Mouse (Mus musculus) layer of hippocampus, adult 2 months (tissue): Measurements from ENCODE around the gene Tph2. TPM values are rescaled to one million over a fixed set of nuclear protein-coding genes. Genes with fewer than 3 reads are reported as not detected.

Experiments used
- DNase-seq, 2 experiments: peaks; one replicate each; pipeline ENCODE4 v3.0.0; 2022; ENCODE audit warnings: low spot score in 2 of 2
- H3K27ac ChIP-seq: fragments of 200-600 bp; 2 replicates; pipeline ENCODE4 v1.8.1; 2022
- H3K4me3 ChIP-seq: fragments of 200-600 bp; 2 replicates; pipeline ENCODE4 v1.8.1; 2022; ENCODE audit warnings: mild to moderate bottlenecking
- CTCF ChIP-seq: fragments of 200-600 bp; conservative IDR thresholded peaks from 2 replicates; pipeline ENCODE4 v1.8.1; 2022; ENCODE audit warnings: antibody characterized with exemption, mild to moderate bottlenecking, moderate library complexity
- total RNA-seq, 2 experiments: library from RNA; stranded (reverse); gene quantifications; 2 replicates each; pipeline ENCODE4 v1.2.3; 2021

The Tph2 gene
- total RNA-seq, 2 experiments from 2014 or later: 0.36 to 0.56 TPM

- peak; percentile 27 to 38 for DNase-seq
- H3K4me3 ChIP-seq: no peak overlapping the region
- no peak overlapping the region for H3K27ac ChIP-seq
- TF ChIP-seq CTCF: no peak
Measured at GRCm38 (mm10) chr10:115171351-115171818, 13.4 kb downstream of the Tph2 start.

DNA sequence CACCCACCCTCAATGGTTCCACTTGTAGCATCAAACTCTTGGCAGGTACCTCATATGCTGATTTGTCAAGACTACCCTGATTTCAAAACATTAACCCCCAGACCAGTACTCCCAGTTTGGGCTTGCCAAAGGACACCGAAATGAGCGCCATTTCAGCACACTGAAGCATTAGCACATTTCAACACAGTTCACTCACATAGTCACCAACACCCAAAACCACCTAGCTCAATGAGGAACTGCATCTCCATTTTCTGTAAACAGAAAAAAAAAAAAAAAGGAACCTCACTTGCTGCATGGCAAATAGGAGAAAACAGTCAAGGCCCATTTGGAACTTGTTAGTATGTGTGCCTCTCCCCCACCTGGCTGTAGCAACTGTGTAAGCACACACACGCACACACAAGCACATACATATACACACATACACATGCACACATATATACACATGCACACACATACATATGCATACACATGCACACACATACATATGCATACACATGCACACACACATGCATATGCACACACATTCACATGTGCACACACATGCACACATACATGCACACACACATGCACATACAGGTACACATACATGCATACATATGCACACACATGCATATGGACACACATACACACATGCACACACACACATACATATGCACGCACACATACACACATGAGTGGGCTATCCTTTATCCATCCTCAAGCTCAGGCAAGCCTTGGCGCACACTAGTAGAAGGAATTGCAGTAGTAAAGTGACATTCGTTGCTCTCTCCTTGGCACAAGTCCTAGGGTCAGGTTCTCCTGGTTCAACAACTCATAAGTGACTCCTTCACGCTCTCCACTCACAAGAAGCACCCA, 14.1 kb downstream of the Tph2 start:
- DNase-seq: no peak
- TF ChIP-seq CTCF: no peak
- H3K4me3 ChIP-seq: no peak overlapping the region
- H3K27ac ChIP-seq: no peak overlapping the region

GRCm38 (mm10) chr10:115169410-115169809, 15.4 kb downstream of the Tph2 start:
- no peak overlapping the region for H3K4me3 ChIP-seq
- H3K27ac ChIP-seq: no peak overlapping the region
- DNase-seq: no peak
- TF ChIP-seq CTCF: no peak

DNA sequence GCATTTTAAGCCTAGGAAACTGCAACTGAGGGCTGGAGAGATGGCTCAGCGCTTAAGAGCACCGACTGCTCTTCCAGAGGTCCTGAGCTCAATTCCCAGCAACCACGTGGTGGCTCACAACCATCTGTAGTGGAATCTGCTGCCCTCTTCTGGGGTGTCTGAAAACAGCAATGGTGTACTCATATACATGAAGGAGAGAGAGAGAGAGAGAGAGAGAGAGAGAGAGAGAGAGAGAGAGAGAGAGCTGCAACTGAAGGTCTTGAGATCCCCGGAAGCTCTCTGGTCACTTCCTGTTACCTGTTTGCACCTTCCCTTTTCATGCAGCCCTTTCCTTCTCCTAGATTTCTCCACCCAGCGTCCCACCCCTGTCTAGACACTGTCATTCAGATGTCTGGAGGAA, 24.5 kb downstream of the Tph2 start:
- H3K4me3 ChIP-seq: no peak overlapping the region
- no peak overlapping the region for H3K27ac ChIP-seq
- no peak for TF ChIP-seq CTCF
- no peak for DNase-seq

GRCm38 (mm10) chr10:115147308-115147707, 37.5 kb downstream of the Tph2 start:
- Histone ChIP-seq H3K27ac (no peak overlapping the region), H3K4me3 (no peak overlapping the region)
- peak in 1 of 2 experiments; percentile 13 for DNase-seq
- TF ChIP-seq CTCF: peak; percentile 76

- TF ChIP-seq CTCF: no peak
Measured at GRCm38 (mm10) chr10:115146257-115146898, 38.4 kb downstream of the Tph2 start.

DNA sequence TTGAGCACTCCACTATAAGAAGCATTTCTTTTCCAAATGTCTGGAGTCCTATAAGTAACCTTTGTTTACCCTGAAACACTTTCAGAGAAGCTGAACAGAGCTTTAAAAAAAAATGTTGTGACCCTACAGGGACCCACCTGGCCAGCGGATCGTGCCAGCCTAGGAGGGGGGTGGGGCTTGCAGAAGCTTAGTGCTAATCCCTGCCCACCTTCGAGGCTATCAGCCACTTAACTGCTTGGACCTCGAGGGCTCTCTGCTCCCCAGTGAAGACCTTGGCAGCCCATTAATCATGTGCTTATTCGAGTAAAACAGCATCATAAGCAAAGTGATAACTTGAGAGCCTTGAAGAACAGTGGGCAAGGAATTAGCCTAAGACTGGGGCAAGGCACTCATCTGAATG, 40.3 kb downstream of the Tph2 start:
- DNase-seq: no peak
- H3K4me3 ChIP-seq: no peak overlapping the region
- no peak for TF ChIP-seq CTCF

More at GRCm38 (mm10) chr10:115146257-115146898, 38.4 kb downstream of the Tph2 start:
- no peak for DNase-seq
- H3K4me3 ChIP-seq: no peak overlapping the region
- no peak overlapping the region for H3K27ac ChIP-seq

GRCm38 (mm10) chr10:115143641-115144040, 41.2 kb downstream of the Tph2 start:
- H3K4me3 ChIP-seq: no peak overlapping the region
- DNase-seq: no peak
- no peak for TF ChIP-seq CTCF
- no peak overlapping the region for H3K27ac ChIP-seq

More for the DNA sequence above, 40.3 kb downstream of the Tph2 start:
- H3K27ac ChIP-seq: no peak overlapping the region

DNA sequence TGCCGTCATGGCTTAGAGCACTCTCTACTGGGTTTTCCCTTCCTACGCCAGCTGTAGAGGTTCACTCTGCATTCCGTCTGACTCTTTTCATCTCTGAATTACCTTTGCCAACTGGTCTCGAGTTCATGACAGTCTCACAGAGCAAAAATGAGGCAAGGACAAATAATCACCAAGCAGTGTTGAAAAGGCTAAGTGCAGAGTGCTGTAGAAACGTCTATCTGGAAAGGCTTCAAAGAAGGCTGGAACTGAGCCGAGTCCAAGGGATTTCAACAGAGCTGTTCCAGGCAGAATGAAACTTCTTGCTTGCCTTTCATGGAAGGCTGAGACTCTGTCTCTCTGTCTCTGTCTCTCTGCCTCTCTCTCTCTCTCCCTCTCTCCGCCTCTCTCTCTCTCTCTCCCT, 47.8 kb downstream of the Tph2 start:
- no peak overlapping the region for H3K4me3 ChIP-seq
- no peak for DNase-seq
- TF ChIP-seq CTCF: no peak
- H3K27ac ChIP-seq: no peak overlapping the region

DNA sequence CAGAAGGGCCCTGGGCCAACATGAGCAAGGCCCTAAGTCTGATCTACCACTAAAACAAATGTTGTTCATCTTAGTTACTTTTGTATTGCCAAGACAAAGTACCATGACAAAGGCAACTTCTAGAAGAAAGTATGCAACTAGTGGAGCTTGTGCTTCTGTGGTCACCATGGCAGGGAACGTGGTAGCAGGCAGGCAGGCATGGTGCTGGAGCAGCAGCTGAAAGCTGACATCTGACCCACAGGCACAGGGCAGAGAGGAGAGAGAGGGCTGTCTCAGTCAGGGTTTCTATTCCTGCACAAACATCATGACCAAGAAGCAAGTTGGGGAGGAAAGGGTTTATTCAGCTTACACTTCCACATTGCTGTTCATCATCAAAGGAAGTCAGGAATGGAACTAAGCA, 56.9 kb downstream of the Tph2 start:
- no peak for TF ChIP-seq CTCF
- DNase-seq: no peak
- Histone ChIP-seq H3K27ac (no peak overlapping the region), H3K4me3 (no peak overlapping the region)

DNA sequence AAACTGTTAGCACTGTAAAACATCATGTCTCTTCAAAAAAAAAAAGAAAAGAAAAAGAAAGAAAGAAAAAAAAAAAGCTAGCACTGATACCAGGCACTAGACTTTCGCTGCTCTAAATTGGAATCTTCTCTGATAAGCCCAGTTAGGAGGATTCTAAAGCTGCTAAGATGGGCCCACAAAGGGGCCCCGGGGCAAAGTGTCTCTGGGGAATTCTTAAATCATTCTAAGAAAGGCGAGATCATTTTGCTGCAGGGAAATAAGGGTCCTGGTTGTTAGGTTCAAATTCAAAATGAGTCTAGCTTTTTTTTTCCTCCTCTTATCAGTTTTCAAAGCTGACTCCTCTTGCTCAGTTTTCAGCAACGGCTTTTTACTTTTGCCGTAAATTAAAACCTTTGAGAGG, 59.3 kb downstream of the Tph2 start:
- no peak for TF ChIP-seq CTCF
- no peak for DNase-seq
- no peak overlapping the region for H3K27ac ChIP-seq
- no peak overlapping the region for H3K4me3 ChIP-seq

DNA sequence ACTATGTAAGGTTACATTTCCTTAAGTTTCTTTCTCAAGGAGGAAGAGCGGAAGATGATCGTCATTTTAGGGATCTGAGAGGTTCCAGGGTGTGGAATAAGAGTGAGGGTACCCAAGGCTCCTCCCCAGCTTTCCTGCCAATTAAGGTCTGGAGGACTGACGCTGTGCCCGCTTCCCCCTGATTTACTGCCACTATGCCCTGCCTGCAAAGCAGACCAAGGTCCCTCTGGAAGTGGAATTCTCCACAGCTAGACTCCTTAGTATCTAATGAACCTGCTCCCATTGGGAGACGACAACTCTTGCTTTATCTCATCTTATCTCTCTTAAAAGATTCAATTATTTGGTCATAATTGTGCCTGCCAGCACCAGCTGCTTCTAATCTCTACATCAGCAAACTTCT, 59.8 kb downstream of the Tph2 start:
- DNase-seq: no peak
- TF ChIP-seq CTCF: no peak
- no peak overlapping the region for H3K27ac ChIP-seq
- no peak overlapping the region for H3K4me3 ChIP-seq

- no peak overlapping the region for H3K27ac ChIP-seq
- no peak for TF ChIP-seq CTCF
- no peak for DNase-seq
- H3K4me3 ChIP-seq: no peak overlapping the region
Measured at GRCm38 (mm10) chr10:115107666-115108540, 76.9 kb downstream of the Tph2 start.
